Mouse (Mus musculus): Measurements from ENCODE around the gene Ttc23. TPM values are rescaled to one million over a fixed set of nuclear protein-coding genes. Genes with fewer than 3 reads are reported as not detected.

Ttc23 gene
- polyA plus RNA-seq, 1 experiment = 14.2 TPM

DNA sequence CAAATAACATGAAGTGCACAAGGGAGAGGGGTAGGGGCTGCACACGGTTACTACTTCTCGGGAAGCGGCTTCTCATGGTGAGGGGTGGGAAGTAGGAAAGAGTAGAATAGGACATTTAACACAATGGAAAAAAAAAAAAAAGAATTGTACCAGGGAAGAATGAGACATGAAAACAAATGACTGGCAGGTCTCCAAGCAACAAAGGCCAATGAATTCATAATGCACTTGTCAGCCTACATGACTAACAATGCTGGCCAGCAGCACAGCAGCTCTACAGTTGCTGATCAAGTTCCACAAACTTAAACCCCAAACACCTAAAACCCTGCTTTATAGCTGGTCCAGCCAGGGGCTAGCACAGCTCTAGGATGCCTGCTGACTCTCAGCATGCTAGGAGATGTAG lies 8.2 kb upstream of the Ttc23 start:
- H3K36me3 ChIP-seq (ENCODE audit: control insufficient read depth, insufficient read depth) = peaks cover 10% of the 10 kb centered on the region
- no peaks in the 10 kb centered on the region for H3K79me2 ChIP-seq (ENCODE audit: control insufficient read depth, insufficient read depth)
- H3ac ChIP-seq (ENCODE audit: control insufficient read depth, insufficient read length) = no peak overlapping the region
- H3K4me3 ChIP-seq = no peak overlapping the region
- peak overlapping the region; percentile 2 for H3K4me2 ChIP-seq (ENCODE audit: low read depth)
- TF ChIP-seq SRF (IDR thresholded peaks at IDR 0.05; ENCODE audit: control insufficient read depth, insufficient read length, low read depth) (no peak), MYOG (IDR thresholded peaks at IDR 0.05; ENCODE audit: control insufficient read depth in 1 of 3, insufficient read depth in 1 of 3, insufficient read length in 2 of 3, low read depth in 2 of 3) (no peak), MAX (IDR thresholded peaks at IDR 0.05; ENCODE audit: low read depth) (no peak), POLR2A (IDR thresholded peaks at IDR 0.05; ENCODE audit: insufficient read length, low read depth) (no peak), CEBPB (IDR thresholded peaks at IDR 0.05; ENCODE audit: insufficient read depth, poor library complexity, severe bottlenecking) (no peak), TCF12 (IDR thresholded peaks at IDR 0.05; ENCODE audit: insufficient read depth, poor library complexity, severe bottlenecking) (no peak)
- H3K27me3 ChIP-seq (ENCODE audit: control insufficient read depth, insufficient read depth, insufficient read length) = no peaks in the 10 kb centered on the region

DNA sequence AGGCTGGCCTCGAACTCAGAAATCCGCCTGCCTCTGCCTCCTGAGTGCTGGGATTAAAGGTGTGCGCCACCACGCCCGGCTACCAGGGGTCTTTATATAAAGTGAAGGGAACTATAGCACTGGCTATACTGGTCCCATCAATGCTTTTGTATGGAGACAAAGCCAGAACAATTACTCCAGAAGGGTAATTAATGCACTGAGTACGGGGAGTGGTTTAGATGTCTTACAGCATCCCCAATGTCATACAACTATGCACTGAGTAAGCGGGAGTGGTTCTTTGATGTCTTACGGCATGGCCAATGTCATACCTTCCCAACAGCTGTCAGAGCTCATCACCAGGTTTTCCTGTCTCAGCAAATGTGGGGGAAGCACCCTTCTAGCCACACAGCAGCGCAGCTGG lies 4.3 kb upstream of the Ttc23 start:
- Histone ChIP-seq H3K4me2 (ENCODE audit: low read depth) (no peak overlapping the region), H3K36me3 (ENCODE audit: control insufficient read depth, insufficient read depth) (peaks cover 10% of the 10 kb centered on the region), H3K27me3 (ENCODE audit: control insufficient read depth, insufficient read depth, insufficient read length) (no peaks in the 10 kb centered on the region), H3K79me2 (ENCODE audit: control insufficient read depth, insufficient read depth) (peaks cover 7% of the 10 kb centered on the region), H3ac (ENCODE audit: control insufficient read depth, insufficient read length) (no peak overlapping the region), H3K4me3 (no peak overlapping the region)
- TF ChIP-seq MYOD1 (IDR thresholded peaks at IDR 0.05; ENCODE audit: control insufficient read depth in 1 of 3, insufficient read length in 2 of 3, low read depth in 2 of 3) (peak in 1 of 3 experiments; percentile 76), MYOG (IDR thresholded peaks at IDR 0.05; ENCODE audit: control insufficient read depth in 1 of 3, insufficient read depth in 1 of 3, insufficient read length in 2 of 3, low read depth in 2 of 3) (no peak), MAX (IDR thresholded peaks at IDR 0.05; ENCODE audit: low read depth) (no peak)

DNA sequence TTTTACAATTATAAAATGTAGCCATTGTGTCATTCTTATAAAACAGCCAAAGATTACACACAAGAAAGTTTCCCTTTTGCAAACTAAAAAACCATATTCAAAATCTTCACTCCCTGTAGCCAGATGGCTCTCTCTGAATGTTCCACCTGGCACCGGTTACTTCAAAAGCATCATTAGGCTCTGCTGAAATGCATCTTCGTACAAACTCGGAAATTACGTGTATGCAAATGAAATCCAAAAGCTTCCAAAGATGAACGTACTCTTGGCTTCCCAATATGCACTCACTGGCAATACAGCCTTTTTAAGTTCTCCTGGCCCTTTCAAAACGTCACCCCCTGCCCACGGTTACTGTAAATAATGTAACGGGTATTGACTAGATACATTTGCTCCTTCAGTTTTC lies 2.9 kb upstream of the Ttc23 start:
- Histone ChIP-seq H3K36me3 (ENCODE audit: control insufficient read depth, insufficient read depth) (peaks cover 10% of the 10 kb centered on the region), H3K27me3 (ENCODE audit: control insufficient read depth, insufficient read depth, insufficient read length) (no peaks in the 10 kb centered on the region), H3K4me3 (peak overlapping the region; percentile 51), H3K4me2 (ENCODE audit: low read depth) (peak overlapping the region; percentile 88), H3K79me2 (ENCODE audit: control insufficient read depth, insufficient read depth) (peaks cover 20% of the 10 kb centered on the region), H3ac (ENCODE audit: control insufficient read depth, insufficient read length) (peak overlapping the region; percentile 82)
- TF ChIP-seq SRF (IDR thresholded peaks at IDR 0.05; ENCODE audit: control insufficient read depth, insufficient read length, low read depth) (no peak), E2F4 (IDR thresholded peaks at IDR 0.05; ENCODE audit: insufficient read depth) (no peak), REST (IDR thresholded peaks at IDR 0.05; ENCODE audit: insufficient read depth, insufficient read length) (no peak), POLR2A (IDR thresholded peaks at IDR 0.05; ENCODE audit: insufficient read length, low read depth) (no peak), MAX (IDR thresholded peaks at IDR 0.05; ENCODE audit: low read depth) (no peak), MYOG (IDR thresholded peaks at IDR 0.05; ENCODE audit: control insufficient read depth in 1 of 3, insufficient read depth in 1 of 3, insufficient read length in 2 of 3, low read depth in 2 of 3) (no peak), USF1 (IDR thresholded peaks at IDR 0.05; ENCODE audit: low read depth) (no peak), MYOD1 (IDR thresholded peaks at IDR 0.05; ENCODE audit: control insufficient read depth in 1 of 3, insufficient read length in 2 of 3, low read depth in 2 of 3) (no peak), CEBPB (IDR thresholded peaks at IDR 0.05; ENCODE audit: insufficient read depth, poor library complexity, severe bottlenecking) (no peak), TCF12 (IDR thresholded peaks at IDR 0.05; ENCODE audit: insufficient read depth, poor library complexity, severe bottlenecking) (no peak), POLR2AphosphoS2 (IDR thresholded peaks at IDR 0.05; ENCODE audit: insufficient read length, low read depth) (no peak), TCF3 (IDR thresholded peaks at IDR 0.05; ENCODE audit: insufficient read length, low read depth) (no peak)

DNA sequence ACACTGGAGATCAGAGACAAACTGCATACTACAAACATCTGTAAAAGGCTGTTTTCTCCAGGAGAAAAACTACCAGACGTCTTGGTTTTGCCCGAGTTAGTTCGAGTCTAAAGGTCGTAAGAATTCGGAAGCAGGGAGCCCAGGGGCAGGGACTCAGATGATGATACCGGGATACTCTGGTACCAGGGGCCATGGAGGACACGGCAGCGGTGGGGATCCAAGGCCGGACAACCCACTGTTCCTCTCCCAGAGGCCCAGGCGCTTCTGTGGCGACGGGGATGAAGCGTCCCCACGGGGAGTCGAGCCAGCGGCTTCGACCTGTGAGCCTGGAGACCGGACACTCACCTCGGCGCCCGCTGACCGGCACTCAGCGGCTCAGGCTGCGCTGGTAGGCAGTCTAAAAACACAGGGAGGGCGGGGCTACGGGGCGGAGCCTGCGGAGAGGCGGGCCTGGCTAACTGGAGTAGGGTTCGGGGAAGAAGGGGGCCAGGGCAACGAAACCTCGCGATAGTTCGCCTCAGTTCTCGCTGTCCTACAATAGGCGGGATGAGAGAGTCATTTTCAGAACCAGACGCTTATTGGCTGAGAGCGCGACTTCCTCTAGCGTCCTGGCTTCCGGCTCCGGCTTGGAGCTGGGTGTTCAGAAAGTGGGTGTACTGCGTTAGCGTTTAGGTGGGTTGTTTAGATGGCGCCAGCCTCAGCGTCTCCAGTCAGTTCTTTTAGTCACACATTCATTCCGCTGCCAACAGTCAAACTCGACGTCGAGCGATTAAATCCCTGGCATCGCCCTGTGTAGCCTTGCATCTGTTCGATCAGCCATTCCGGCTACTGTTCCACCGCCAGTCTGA lies 2.2 kb upstream of the Ttc23 start, which contains the start of gene Lrrc28:
Gene Lrrc28 (minus strand): TSS at position 436 of the 848 bp plus-strand sequence.
- Histone ChIP-seq H3K79me2 (ENCODE audit: control insufficient read depth, insufficient read depth) (peaks cover 28% of the 10 kb centered on the region), H3K4me3 (peak within 1 kb of the TSS; percentile 51), H3K4me2 (ENCODE audit: low read depth) (peak within 1 kb of the TSS; percentile 92), H3K36me3 (ENCODE audit: control insufficient read depth, insufficient read depth) (peaks cover 8% of the 10 kb centered on the region), H3K27me3 (ENCODE audit: control insufficient read depth, insufficient read depth, insufficient read length) (no peaks in the 10 kb centered on the region), H3ac (ENCODE audit: control insufficient read depth, insufficient read length) (peak within 1 kb of the TSS; percentile 82)
- TF ChIP-seq CEBPB (IDR thresholded peaks at IDR 0.05; ENCODE audit: insufficient read depth, poor library complexity, severe bottlenecking) = no peak
- TF ChIP-seq POLR2AphosphoS2 (IDR thresholded peaks at IDR 0.05; ENCODE audit: insufficient read length, low read depth) = peak; percentile 76
- TF ChIP-seq POLR2A (IDR thresholded peaks at IDR 0.05; ENCODE audit: insufficient read length, low read depth) = peak; percentile 89

DNA sequence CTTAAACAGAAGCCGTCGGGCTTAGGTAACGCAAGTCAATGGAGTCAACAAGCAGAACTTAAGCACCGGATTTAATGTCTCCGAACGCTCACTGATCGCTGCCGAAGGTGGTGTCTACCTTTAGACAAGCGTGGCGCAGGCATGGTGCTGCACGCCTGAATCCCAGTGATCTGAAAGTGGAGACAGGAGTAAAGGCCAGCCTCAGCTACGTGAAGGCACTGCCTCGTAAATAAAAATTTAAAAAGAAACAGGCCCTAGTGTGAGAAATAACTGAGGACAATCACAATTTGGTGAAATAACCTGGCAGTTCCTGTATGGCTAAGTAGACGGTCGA lies 1.6 kb upstream of the Ttc23 start:
- TF ChIP-seq MYOG (IDR thresholded peaks at IDR 0.05; ENCODE audit: control insufficient read depth in 1 of 3, insufficient read depth in 1 of 3, insufficient read length in 2 of 3, low read depth in 2 of 3) (no peak), POLR2A (IDR thresholded peaks at IDR 0.05; ENCODE audit: insufficient read length, low read depth) (no peak), MAX (IDR thresholded peaks at IDR 0.05; ENCODE audit: low read depth) (no peak), TCF3 (IDR thresholded peaks at IDR 0.05; ENCODE audit: insufficient read length, low read depth) (no peak), USF1 (IDR thresholded peaks at IDR 0.05; ENCODE audit: low read depth) (no peak)
- H3K36me3 ChIP-seq (ENCODE audit: control insufficient read depth, insufficient read depth) = peaks cover 2% of the 10 kb centered on the region

More for the DNA sequence above, 1.6 kb upstream of the Ttc23 start:
- H3K4me3 ChIP-seq = peak overlapping the region; percentile 51
- no peaks in the 10 kb centered on the region for H3K27me3 ChIP-seq (ENCODE audit: control insufficient read depth, insufficient read depth, insufficient read length)
- H3ac ChIP-seq (ENCODE audit: control insufficient read depth, insufficient read length) = peak overlapping the region; percentile 82
- H3K79me2 ChIP-seq (ENCODE audit: control insufficient read depth, insufficient read depth) = peaks cover 32% of the 10 kb centered on the region
- peak overlapping the region; percentile 92 for H3K4me2 ChIP-seq (ENCODE audit: low read depth)

All from myocyte (in vitro differentiated cells).